Mouse (Mus musculus) brain, embryonic 14.5 days (tissue): ENCODE data around the gene Poll.

ENCODE experiments used
- CTCF ChIP-seq: fragments of 200-500 bp; IDR thresholded peaks from 2 replicates; pipeline ENCODE4 v1.5.1; 2012; ENCODE audit warnings: inconsistent platforms, mild to moderate bottlenecking, moderate library complexity, borderline replicate concordance; ENCODE audit not compliant: insufficient read depth, insufficient read length; ENCODE audit errors: extremely low read depth
- POLR2A ChIP-seq: fragments of 200-500 bp; IDR thresholded peaks from 2 replicates; pipeline ENCODE4 v1.6.1; 2012; ENCODE audit warnings: mild to moderate bottlenecking, inconsistent platforms, borderline replicate concordance; ENCODE audit not compliant: poor library complexity, insufficient read depth, insufficient read length, severe bottlenecking; ENCODE audit errors: extremely low read depth

DNA sequence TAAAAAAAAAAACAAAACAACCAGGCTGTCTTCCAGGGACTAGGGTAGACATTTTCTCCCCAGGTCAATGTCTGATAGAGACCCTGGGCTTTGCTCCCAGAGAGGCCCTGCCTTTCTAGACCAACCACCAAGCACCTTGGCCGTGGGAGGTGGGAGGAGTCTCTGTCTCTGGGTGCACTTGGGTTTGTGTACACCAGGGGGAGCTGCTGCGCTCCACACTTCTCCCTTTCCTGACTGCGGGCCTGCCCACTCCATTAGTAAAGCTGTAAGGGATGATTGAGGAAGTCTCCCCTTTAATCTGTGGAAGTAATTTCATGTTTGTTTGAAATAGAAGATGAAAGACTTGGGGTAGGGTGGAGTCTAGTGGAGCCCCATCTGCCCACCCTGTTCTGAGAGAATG is 20.9 kb upstream of the Poll start:
- TF ChIP-seq CTCF = peak; percentile 69
- no peak for TF ChIP-seq POLR2A
